Mouse (Mus musculus) heart, adult 2 months (tissue): Measurements from ENCODE around the gene Cytip.

ENCODE experiments used
- CTCF ChIP-seq: fragments of 200-600 bp; IDR thresholded peaks from 2 replicates; pipeline ENCODE4 v1.8.1; 2022; ENCODE audit warnings: antibody characterized with exemption, mild to moderate bottlenecking, moderate library complexity
- EP300 ChIP-seq: fragments of 200-500 bp; IDR thresholded peaks from 2 replicates; pipeline ENCODE4 v1.6.1; 2011; ENCODE audit warnings: low read depth, low read length, control low read depth; ENCODE audit not compliant: insufficient read depth
- POLR2A ChIP-seq: fragments of 200-500 bp; IDR thresholded peaks from 2 replicates; pipeline ENCODE4 v1.6.1; 2011; ENCODE audit warnings: mild to moderate bottlenecking, low read depth, low read length, control low read depth; ENCODE audit not compliant: insufficient read depth

DNA sequence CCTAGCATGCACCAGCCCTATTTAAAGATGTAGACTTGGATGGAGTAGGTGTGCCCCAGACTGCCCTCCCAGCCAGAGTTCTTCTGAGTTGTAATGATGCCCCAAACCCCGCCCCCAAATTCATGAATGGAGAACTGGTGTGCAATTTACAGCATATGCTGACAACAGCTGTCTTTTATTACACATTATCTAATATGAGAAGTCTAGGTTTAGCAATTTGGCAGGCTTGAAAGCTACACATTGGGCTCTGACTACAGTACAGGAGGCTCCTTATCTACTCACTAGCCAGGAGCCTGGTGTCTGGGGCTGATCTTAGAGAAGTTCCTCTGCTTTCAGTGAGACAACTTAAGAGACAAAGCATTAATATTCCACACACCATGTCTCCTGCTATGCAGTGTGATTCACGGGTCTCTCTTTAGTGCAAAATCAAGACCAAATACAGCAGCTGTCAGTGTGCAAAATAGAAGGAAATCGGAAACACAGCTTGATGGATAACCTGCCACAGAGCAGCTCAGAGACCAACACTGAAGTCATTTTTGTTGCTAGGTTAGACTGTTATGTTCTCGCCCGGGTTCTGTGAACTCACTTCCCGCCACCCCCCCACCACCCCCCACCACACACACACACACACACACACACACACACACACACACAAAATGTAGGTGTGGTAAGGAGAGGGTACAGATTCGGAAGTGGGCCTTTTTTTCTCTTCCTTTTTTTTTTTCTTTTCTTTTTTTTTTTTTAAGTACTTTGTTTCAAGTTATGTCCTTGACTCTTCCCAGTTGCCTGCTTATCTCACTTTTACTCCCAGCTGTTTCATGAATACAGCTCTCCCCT, 39.8 kb downstream of the Cytip start:
- TF ChIP-seq POLR2A (no peak), CTCF (no peak), EP300 (no peak)
